Mouse (Mus musculus) left cerebral cortex, adult 18-20 months (tissue): ENCODE data around the gene Tdp2. TPM values are rescaled to one million over a fixed set of nuclear protein-coding genes. Genes with fewer than 3 reads are reported as not detected.

ENCODE experiments used
- DNase-seq, 2 experiments: peaks; one replicate each; pipeline ENCODE4 v3.0.0; 2021 to 2022; ENCODE audit warnings: low spot score in 2 of 2, mixed read lengths in 1 of 2
- total RNA-seq, 2 experiments: library from RNA; stranded (reverse); gene quantifications; 2 replicates each; pipeline ENCODE4 v1.2.3; 2021

The Tdp2 gene
- total RNA-seq, 2 experiments from 2014 or later = 21.5 to 23.0 TPM

- no peak for DNase-seq
Observed at GRCm38 (mm10) chr13:24868233-24868632, 36.8 kb downstream of the Tdp2 start.

DNA sequence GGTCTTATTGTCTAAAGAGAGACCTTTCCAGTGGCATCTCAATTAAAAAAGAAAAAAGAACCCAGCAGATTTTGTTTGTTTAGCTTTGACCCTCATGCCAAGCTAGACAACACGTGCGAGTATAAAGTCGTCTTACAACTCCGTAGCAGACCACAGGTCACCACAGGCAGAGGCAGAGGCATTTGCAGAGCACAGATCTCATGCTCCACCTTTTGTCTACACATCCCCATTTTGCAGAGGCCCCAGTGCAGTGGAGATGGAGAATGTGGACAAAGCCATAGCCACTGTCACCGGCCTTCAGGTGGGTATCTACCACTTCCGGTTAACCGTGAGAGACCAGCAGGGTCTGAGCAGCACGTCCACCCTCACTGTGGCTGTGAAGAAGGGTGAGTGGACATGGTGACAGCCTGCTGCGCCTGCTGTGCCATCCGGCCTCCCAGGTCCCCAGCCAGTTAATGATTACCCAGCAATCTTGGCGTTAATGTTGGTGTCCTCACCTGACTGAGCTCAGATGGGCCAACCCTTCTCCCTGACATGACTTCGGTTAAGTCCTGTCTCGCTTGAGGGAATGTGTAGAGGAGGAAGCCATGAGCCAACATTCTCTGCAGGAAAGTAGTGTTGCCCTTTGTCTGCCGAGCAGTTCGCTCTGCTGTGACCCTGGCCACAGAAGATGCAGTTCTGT lies 48.0 kb downstream of the Tdp2 start:
- no peak for DNase-seq

DNA sequence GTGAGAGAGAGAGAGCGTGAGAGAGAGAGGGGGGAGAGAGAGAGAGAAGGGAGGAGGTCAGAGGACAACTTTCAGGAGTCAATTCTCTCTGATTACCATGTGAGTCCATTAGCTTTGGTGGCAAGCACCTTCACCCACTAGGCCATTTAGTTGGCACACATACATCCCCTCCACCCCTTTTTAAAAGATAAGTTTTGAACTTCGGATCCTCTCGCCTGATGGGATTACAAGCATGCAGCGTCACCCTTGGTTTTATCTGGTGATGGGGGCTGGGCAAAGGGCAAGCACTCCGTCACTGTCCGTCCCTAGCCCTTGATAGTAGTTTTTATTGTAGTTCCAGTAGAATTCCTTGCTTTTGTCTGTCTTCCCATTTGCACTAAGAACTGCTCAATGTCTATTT lies 48.7 kb downstream of the Tdp2 start:
- no peak for DNase-seq

DNA sequence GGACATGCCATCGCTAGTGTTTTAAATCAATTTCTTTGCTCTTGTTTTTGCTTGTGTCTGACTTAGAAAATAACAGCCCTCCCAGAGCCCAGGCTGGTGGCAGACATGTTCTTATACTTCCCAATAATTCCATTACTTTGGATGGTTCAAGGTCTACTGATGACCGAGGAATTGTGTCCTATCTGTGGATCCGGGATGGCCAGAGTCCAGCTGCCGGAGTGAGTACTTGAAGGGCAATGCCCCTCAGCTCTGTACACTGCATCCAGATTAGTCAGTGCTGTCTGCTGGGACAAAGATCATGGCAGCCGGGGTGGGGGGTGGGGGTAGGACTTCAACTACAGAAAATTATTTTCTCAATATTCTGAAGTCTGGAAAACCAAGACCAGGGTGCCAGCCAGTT lies 49.2 kb downstream of the Tdp2 start:
- no peak for DNase-seq

DNA sequence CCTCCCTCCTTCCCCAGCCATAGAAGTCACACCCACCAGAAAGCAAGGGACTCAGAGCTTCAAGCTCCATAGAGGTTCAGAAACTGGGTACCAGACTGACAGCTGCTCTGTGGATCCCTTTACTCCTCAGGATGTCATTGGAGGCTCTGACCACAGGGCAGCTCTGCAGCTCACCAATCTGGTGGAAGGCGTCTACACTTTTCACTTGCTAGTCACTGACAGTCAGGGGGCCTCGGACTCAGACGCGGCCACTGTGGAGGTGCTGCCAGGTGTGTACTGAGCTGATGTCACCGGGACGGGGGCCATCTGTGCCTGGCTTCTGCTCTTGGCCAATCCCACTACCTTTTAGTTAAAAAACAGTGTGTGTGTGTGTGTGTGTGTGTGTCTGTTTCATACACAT lies 50.9 kb downstream of the Tdp2 start:
- no peak for DNase-seq

- DNase-seq = no peak
Observed at GRCm38 (mm10) chr13:24889554-24889953, 58.1 kb downstream of the Tdp2 start.

Other genes with a start within 250 kb of the Tdp2 start
- 10 to 100 TPM; 60.1 to 61.7 TPM for gene Ripor2, start 249.5 kb upstream of the Tdp2 start, total RNA-seq
- gene Armh2, start 90.4 kb upstream of the Tdp2 start, total RNA-seq = not detected
- 1 to 10 TPM; 2.7 to 4.2 TPM for gene Gmnn, start 69.8 kb upstream of the Tdp2 start, total RNA-seq
- gene BC005537, start 30.0 kb upstream of the Tdp2 start, total RNA-seq = 100 to 1,000 TPM; 150 to 154 TPM
- 10 to 100 TPM; 89.4 to 91.9 TPM for gene Acot13, start 139 bp upstream of the Tdp2 start, total RNA-seq
- gene D130043K22Rik, start 13.5 kb downstream of the Tdp2 start, total RNA-seq = 10 to 100 TPM; 29.7 to 30.5 TPM
- 10 to 100 TPM; 59.0 to 60.6 TPM for gene Aldh5a1, start 106.0 kb downstream of the Tdp2 start, total RNA-seq
- 10 to 100 TPM; 19.5 to 22.3 TPM for gene Gpld1, start 111.5 kb downstream of the Tdp2 start, total RNA-seq
- gene Mrs2, start 188.7 kb downstream of the Tdp2 start, total RNA-seq = 10 to 100 TPM; 48.5 to 54.1 TPM
- 1 to 10 TPM; 9.1 to 9.6 TPM for gene Dcdc2a, start 224.3 kb downstream of the Tdp2 start, total RNA-seq